Mouse (Mus musculus) adrenal gland, adult (tissue): Measurements from ENCODE around the gene Fv1.

Source experiments
- DNase-seq, 2 experiments: peaks; one replicate each; pipeline ENCODE4 v3.0.0; 2022 to 2023; ENCODE audit warnings: low spot score in 1 of 2; ENCODE audit not compliant: inconsistent age in 2 of 2

Fv1 gene

DNA sequence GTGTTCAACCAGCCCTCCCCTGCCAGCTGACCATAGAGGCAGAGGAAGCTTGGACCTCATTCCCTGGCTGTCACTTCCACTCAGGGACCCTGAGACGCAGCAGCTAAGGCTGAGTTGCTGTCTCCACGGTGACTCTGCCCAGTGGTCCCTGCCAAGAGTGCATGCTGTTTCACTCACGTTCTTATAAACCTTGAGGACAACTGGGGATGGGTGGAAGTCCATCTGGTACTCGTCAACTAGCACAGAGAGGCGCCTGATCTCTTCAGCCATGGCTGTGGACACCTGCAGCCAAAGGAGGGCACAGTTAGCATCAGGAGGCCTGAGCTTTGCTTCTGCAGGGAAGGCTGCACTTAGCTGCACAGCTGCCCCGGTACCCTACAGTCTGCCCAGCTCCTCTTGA is 14.3 kb downstream of the Fv1 start:
- no peak for DNase-seq

DNA sequence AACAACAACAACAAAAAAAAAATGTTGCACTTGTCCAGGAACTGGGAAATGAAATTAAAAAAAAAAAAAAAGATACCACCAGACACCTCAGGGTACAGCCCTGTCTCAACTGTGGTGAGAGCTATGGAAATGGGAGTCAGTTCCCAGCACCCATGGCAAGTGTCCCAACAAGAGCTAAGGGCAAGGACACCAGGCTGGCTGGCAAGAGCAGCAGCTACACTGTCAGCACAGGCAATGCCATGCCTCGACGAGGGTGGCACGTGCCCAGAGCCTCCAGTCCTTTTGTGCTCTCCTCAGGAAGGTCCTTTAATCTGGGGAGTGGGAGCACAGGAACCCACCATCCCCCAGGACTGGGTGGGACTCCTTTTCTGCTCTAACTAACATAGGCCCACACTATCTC is 15.4 kb downstream of the Fv1 start:
- DNase-seq = peak in 1 of 2 experiments; percentile 72

- DNase-seq = no peak
These were observed 17.4 kb downstream of the Fv1 start for GRCm38 (mm10) chr4:147886158-147886557.

DNA sequence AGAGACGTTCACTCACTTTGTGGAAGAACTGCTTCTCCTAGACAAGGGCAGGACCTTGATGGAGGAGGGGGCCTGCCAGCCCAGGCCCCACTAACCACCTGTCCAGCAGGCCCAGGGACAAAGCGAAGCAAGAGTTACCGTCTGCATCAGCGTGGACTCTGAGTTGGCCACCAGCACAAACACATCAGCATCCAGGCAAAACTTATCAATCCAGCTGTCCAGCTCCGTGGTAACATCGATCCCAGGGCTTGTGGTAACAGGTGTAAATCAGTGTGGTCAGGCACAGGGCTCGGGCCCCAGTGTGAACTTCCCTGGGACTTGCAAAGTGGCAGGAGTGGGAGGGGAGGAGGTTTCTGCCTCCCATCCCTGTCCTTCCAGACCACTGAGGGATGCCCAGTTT is 18.5 kb downstream of the Fv1 start:
- no peak for DNase-seq

GRCm38 (mm10) chr4:147888237-147888636 is 19.5 kb downstream of the Fv1 start:
- DNase-seq = no peak

DNA sequence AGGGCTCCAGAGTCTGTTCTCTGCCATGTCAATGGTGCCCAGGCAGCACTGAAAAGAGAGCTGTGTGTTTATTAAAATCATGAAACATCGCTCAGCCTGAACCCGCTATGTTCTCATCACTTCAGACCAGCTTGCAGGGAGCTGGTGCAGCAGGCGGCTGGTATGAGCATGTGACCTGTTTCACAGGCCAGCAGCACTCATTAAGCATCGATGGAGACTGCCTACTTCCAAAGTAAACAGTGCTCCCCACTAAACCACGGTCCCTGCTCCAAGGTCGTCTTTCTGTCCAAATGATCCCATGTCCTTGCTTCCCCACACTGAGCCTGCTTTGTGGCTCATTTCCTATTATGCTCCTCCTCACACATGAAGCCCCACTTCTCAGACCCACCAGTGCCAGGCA is 21.6 kb downstream of the Fv1 start:
- DNase-seq = peak in 1 of 2 experiments; percentile 74

GRCm38 (mm10) chr4:147895815-147896330 is 27.1 kb downstream of the Fv1 start:
- no peak for DNase-seq

GRCm38 (mm10) chr4:147896411-147896810 is 27.6 kb downstream of the Fv1 start:
- DNase-seq = no peak

DNA sequence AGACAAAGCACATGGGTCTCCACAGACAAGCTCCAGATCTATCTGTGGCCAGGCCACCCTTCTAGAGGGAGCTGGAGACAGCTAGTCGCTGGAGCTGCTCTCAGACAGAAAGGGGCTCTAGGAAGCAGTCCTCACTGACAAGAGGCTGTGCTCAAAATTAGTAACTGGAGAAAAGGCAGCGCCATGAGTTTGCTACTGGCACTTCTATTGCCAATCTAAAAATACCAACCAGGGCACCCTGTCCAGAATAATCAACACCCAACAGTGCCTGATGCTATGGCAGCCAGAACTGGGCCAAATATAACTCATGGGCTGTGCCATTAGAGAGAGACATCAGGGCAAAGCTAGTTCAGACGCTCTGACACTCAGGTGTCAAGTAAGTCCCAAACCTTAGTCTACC is 28.6 kb downstream of the Fv1 start:
- no peak for DNase-seq

DNA sequence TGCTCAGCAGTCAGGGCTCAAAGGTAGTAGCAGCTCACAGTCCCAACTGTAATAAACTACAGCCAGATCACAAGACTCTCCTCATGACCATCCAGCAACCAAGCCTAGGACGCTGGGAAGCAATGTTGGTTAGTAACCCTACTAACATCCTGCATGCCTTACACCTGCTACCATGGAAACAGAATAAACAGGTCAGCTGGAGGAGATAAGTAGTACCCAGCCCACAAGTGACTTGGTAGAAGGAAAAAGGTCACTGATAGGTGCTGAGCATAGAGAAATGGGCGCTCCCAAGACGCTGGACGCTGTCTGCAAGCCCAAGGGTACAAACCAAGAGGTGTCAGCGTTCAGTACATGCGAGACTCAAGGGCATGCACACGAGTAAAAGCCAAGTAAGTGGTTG is 31.7 kb downstream of the Fv1 start:
- DNase-seq = no peak

DNA sequence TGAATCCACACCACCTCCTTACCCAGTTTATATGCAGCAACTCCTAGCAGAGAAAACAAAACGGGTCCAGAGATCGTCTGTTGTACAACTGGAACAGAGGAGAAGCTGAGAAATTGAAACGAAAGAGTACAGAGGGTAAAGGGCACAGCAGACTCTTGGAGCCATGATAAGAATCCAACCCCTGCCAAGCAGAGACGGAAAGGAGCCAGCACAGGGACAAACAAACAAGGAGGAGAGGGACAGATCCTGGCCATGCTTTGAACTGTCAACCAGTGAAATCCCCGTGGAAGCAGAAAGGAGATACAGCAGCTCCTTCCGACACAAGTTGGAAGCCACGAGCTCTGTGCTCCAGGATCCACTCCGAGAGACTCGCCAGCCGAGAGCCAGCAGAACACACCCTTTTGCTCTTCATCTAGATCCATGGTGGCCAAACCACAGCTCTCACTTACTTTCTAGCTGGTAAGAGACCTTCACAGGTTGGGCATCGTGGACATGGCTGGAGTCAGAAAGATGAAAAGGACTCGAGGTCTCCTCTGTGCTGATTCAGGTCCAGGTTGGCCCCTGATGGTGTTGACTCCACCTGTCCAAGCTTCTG is 34.2 kb downstream of the Fv1 start:
- peak in 1 of 2 experiments; percentile 65 for DNase-seq

GRCm38 (mm10) chr4:147903601-147904000 is 34.8 kb downstream of the Fv1 start:
- peak; percentile 53 to 87 for DNase-seq

DNA sequence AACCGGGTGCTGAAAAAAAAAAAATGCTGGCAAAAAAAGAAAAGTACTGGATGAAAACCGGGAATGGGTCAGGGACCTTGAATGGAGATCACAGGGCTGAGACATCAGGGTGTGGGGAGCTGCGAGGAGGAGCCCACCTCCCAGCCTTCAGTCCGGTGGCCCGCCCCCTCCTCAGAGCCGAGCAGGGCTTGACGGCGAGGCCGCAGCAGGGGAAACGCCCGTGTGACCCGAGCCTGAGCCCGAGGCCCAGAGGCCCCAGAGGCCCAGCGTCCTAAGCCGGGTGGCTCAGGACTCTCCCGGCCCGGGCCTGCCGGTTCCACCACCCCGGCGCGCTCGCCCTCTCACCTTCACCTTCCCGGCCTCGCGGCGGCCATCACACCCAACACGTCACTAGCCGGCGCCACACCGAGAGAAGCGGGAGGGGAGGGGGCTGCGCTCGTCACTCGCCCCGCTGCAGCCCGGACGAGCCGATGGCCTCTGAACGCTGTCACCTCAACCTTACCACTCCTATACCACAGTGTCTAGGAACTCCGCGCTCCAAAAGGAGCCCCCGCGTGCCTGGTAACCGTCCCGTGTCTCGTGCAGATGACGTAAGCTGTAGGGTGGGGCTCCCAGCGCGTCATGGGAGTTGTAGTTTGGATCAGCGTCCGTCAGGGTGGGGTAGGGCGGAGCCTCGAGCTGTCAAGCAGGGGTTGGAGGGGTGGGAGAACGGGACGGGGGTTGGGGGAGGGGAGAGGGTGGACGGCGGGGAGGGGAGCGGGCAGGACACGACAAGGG is 35.7 kb downstream of the Fv1 start, which contains the start of gene Mfn2:
TSS of gene Mfn2 (minus strand) at position 392 of the 777 bp plus-strand sequence.
- peak; percentile 92 to 98 for DNase-seq

GRCm38 (mm10) chr4:147905090-147905659 is 36.4 kb downstream of the Fv1 start:
- peak in 1 of 2 experiments; percentile 28 for DNase-seq

DNA sequence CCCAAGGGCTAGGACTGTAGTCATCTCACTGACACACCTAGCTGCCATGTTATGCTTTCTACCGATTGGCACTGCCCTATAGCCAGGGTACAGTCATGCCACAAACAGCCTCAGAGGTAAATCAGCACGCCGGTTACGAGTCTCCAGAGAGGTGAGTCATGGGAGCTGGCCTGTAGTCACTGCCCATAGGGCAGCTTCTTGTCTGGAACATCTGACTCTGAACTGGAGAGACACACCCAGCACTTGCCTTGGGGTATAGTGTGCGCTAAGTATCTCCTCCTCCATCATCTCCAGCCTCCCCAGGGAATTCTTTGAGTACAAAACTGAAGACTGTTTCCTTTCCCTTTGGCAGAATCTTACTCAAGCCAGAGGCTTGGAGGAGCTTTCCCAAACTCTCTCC is 37.5 kb downstream of the Fv1 start:
- peak; percentile 71 to 82 for DNase-seq

DNA sequence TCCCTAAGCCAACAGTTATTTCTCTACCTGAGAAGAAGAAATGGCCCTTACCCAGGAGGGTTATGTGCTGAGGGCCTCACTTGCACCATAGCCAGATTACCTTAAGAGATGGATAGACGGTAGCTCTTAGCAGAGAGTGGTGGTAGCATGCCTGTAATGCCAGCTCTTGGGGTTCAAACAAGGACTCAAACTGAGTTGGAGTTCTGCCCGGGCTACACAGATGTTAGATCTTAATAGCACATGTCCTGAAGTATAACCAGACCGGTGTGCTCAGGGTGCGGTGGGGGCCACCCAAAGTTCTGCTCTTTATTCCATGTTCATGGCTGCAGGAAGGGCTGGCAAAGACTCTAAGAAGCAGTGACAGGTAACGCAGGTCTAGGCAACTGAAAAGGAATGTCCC is 40.7 kb downstream of the Fv1 start:
- DNase-seq = no peak

- peak in 1 of 2 experiments; percentile 83 for DNase-seq
These were observed 49.8 kb downstream of the Fv1 start for GRCm38 (mm10) chr4:147918459-147919121.
